Mouse (Mus musculus): ENCODE data around the gene Trim34b. TPM values are rescaled to one million over a fixed set of nuclear protein-coding genes. Genes with fewer than 3 reads are reported as not detected.
"Not testable (repeated sequence)": the region's sequence is repeated elsewhere in the genome, so short reads cannot be mapped to it uniquely, and the experiment has no call there.

Trim34b gene
- 2.5 and 3.6 TPM in 2 replicates for polyA plus RNA-seq (2012; rRNA removed)

GRCm38 (mm10) chr7:104329171-104329570 is at the start of gene Trim34b:
Gene Trim34b (plus strand): TSS chr7:104329471.
- 97% methylated on average over 2 of the region's 2 CpGs for WGBS
- not testable (repeated sequence) for DNase-seq (ENCODE audit: low read depth, low spot score)

GRCm38 (mm10) chr7:104287576-104288443 is 41.5 kb upstream of the Trim34b start, which contains the start of gene Trim5:
Gene Trim5 (minus strand): TSS chr7:104288094.
- DNase-seq (ENCODE audit: low read depth, low spot score): not testable (repeated sequence)
- 29% methylated on average over 14 of the region's 14 CpGs for WGBS

GRCm38 (mm10) chr7:104290641-104291040 is 38.6 kb upstream of the Trim34b start:
- 89% methylated on average over 1 of the region's 1 CpGs for WGBS
- no peak for DNase-seq (ENCODE audit: low read depth, low spot score)

- WGBS: 76% methylated on average over 5 of the region's 5 CpGs
- no peak for DNase-seq (ENCODE audit: low read depth, low spot score)
Observed at GRCm38 (mm10) chr7:104291638-104292400, 37.5 kb upstream of the Trim34b start.

- DNase-seq (ENCODE audit: low read depth, low spot score): peak; percentile 48
- WGBS: 3% methylated on average over 15 of the region's 15 CpGs
Observed at GRCm38 (mm10) chr7:104314796-104315353, 14.4 kb upstream of the Trim34b start.

GRCm38 (mm10) chr7:104315369-104316080 is 13.7 kb upstream of the Trim34b start, which contains the start of gene Trim12a:
Gene Trim12a (minus strand): TSS chr7:104315466.
- 8% methylated on average over 4 of the region's 4 CpGs for WGBS
- DNase-seq (ENCODE audit: low read depth, low spot score): not testable (repeated sequence)

- WGBS: 56% methylated on average over 9 of the region's 9 CpGs
- DNase-seq (ENCODE audit: low read depth, low spot score): no peak
Observed at GRCm38 (mm10) chr7:104322028-104322427, 7.2 kb upstream of the Trim34b start.

- whole genome bisulfite sequencing: 77% methylated on average over 3 of the region's 3 CpGs
- DNase-seq (ENCODE audit: low read depth, low spot score): not testable (repeated sequence)
Observed at GRCm38 (mm10) chr7:104335547-104335946, 6.3 kb downstream of the Trim34b start.

- 87% methylated on average over 4 of the region's 4 CpGs for WGBS
Observed at GRCm38 (mm10) chr7:104340744-104341143, 11.5 kb downstream of the Trim34b start.

GRCm38 (mm10) chr7:104348043-104348442 is 18.8 kb downstream of the Trim34b start:
- DNase-seq (ENCODE audit: low read depth, low spot score): not testable (repeated sequence)
- WGBS: 79% methylated on average over 4 of the region's 4 CpGs

More at GRCm38 (mm10) chr7:104340744-104341143, 11.5 kb downstream of the Trim34b start:
- not testable (repeated sequence) for DNase-seq (ENCODE audit: low read depth, low spot score)

GRCm38 (mm10) chr7:104352717-104353599 is 23.7 kb downstream of the Trim34b start, which contains the start of gene Trim12c:
Gene Trim12c (minus strand): TSS chr7:104353362.
- peak; percentile 78 for DNase-seq (ENCODE audit: low read depth, low spot score)
- WGBS: 1% methylated on average over 14 of the region's 14 CpGs

GRCm38 (mm10) chr7:104353600-104353967 is 24.3 kb downstream of the Trim34b start:
- 67% methylated on average over 2 of the region's 2 CpGs for WGBS

GRCm38 (mm10) chr7:104366339-104366738 is 37.1 kb downstream of the Trim34b start:
- DNase-seq (ENCODE audit: low read depth, low spot score): no peak

More at GRCm38 (mm10) chr7:104353600-104353967, 24.3 kb downstream of the Trim34b start:
- DNase-seq (ENCODE audit: low read depth, low spot score): no peak

GRCm38 (mm10) chr7:104369736-104370414 is 40.6 kb downstream of the Trim34b start, which contains the start of gene Trim30b:
Gene Trim30b (minus strand): TSS chr7:104369884.
- no peak for DNase-seq (ENCODE audit: low read depth, low spot score)
- WGBS: 61% methylated on average over 1 of the region's 1 CpGs

Measured in large intestine, adult 2 months (tissue).